Mouse (Mus musculus) heart, postnatal 0 days (tissue): Measurements from ENCODE around the gene Oprl1.

Experiments used
- CTCF ChIP-seq: IDR thresholded peaks from 2 replicates; pipeline ENCODE4 v1.5.1; 2016; ENCODE audit warnings: antibody characterized with exemption, control low read depth, low read depth
- EP300 ChIP-seq: IDR thresholded peaks from 2 replicates; pipeline ENCODE4 v1.6.1; 2016; ENCODE audit warnings: antibody characterized with exemption, low read depth

DNA sequence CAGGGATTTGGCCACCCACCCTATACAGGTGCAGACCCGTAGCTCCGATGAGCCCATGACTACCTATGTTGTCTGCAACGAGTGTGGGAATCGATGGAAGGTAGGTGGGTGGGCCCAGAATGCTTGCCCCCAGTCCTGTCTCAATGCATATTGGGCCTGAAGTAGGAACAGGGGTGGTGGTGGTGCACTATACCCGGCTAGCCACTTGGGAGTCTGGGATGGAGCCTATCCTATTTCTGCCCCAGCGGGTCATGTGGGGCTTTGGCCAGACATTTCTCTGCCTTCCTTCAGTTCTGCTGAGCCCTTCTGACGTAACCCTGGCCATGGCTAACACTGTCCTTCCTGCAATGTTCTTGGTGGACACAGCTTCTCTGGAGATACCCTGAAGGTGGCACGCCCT, 27.2 kb upstream of the Oprl1 start:
- TF ChIP-seq EP300 (no peak), CTCF (no peak)
